8 mouse cellular contexts compared by ENCODE assay signal in the genomic region with DNA sequence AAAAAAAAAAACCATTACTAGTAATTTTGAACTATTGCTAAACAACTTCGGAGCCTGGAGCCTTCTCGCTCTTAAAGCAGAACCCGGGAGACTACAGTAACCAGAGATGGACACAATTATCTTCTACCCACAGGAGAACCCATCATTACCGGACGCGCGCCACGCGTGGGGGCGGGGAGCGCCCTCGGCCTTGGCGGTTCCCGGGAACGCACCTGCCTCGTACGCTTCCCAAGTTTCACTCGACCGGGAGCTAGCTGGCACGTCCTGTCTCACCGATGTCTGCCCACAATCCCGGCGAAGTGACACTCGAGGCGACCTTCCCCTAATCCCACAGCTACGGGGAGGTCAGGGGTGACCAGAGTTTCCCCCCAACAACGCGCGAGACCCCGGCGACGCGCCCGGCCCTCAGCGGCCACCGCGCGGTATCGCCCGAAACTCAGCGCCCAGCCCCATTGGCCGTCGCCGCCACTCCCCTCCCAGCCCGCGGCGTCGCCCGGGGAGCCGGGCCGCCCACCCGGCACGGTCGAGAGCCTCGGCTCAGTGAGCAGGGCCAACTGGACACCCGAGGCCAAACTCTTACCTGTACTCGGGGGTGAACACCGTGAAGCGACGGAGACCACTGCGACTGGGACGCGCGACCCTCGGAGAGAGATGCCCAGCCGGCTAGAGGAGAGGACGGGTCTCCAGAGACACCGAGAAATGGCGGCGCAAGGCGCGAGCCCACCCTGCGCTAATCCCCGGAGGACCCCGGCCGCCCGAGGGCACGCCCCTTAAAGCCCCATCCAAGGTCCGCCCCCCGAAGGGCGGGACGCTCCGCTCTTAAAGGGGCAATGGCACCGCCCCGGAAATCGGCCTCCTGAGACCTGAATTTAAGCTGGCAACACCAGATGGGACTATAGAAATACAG. TPM values are rescaled to one million over a fixed set of nuclear protein-coding genes. Genes with fewer than 3 reads are reported as not detected.
DNase-seq lines count a peak whose midpoint lies in the region; ATAC-seq and TF ChIP-seq lines count a peak whose summit lies in the region.

A gene (minus strand): TSS at position 796 of the 907 bp plus-strand sequence.

- 0 out of 2 replicates have a peak, but pooled peaks have one; percentile 4 for TF ChIP-seq POLR2A in cortical plate, adult 2 months (IDR thresholded peaks at IDR 0.05; ENCODE audit: extremely low read depth, insufficient read depth, low read length)

- no peak for TF ChIP-seq CTCF in cortical plate, adult 2 months (IDR thresholded peaks at IDR 0.05; ENCODE audit: extremely low read depth, insufficient read depth, low read length)
- TF ChIP-seq CTCF in left cerebral cortex, adult 2 months (IDR thresholded peaks at IDR 0.05) = no peak; the same call in 1 of the 2 replicates

- H3K27ac ChIP-seq in cortical plate, adult 2 months (ENCODE audit: insufficient read depth, low read length) = peak within 1 kb of the TSS; percentile 47; the same call in 1 of the 2 replicates
- peak within 1 kb of the TSS; percentile 40; the same call in 1 of the 2 replicates for H3K27ac ChIP-seq in left cerebral cortex, adult 2 months

- no peaks in the 10 kb centered on the region for H3K4me1 ChIP-seq in cortical plate, adult 2 months (ENCODE audit: control insufficient read depth, insufficient read depth, low read length)

- intact Hi-C loops in left cerebral cortex, adult 2 months (cut with DNase I) = no loop called here

- peak; percentile 78 for DNase-seq in adipocyte (ENCODE audit: low spot score)
- DNase-seq in gastrocnemius, postnatal 10 days = peak; percentile 79
- peak; percentile 72 for DNase-seq in hindlimb bud, embryonic 11.5 days (ENCODE audit: extremely low spot score, low read depth, low spot score)
- peak; percentile 60 to 64 for DNase-seq in left cerebral cortex, adult 2 months (ENCODE audit: extremely low spot score in 1 of 2, low spot score in 2 of 2)
- peak; percentile 61 to 63 for DNase-seq in right cerebral cortex, adult 2 months (ENCODE audit: low spot score in 2 of 2)
- DNase-seq in urinary bladder, postnatal 10 days (ENCODE audit: low spot score) = peak; percentile 43

- peak within 1 kb of the TSS; percentile 90 for H3K4me3 ChIP-seq in cortical plate, adult 2 months (ENCODE audit: insufficient read depth, low read length)
- H3K4me3 ChIP-seq in left cerebral cortex, adult 2 months = peak within 1 kb of the TSS; percentile 77

- ATAC-seq in megakaryocyte, adult 5-6 weeks (ENCODE audit: poor library complexity, severe bottlenecking) = peak; percentile 83

RNA-seq across cellular contexts. Expression of the gene that starts here (rescaled TPM):
- polyA plus RNA-seq in cortical plate, adult 2 months (2012; rRNA removed) = 5.2 and 5.4 TPM in 2 replicates
- total RNA-seq in gastrocnemius, postnatal 10 days (2021) = 1 to 10 TPM; 1.9 TPM
- 1 to 10 TPM; 5.8 to 6.8 TPM for total RNA-seq in left cerebral cortex, adult 2 months (2021)
- 0.40 TPM in 1 of 2 replicates, not detected in the other for total RNA-seq in megakaryocyte, adult 5-6 weeks (2015)
- total RNA-seq in megakaryocyte, adult 5-6 weeks (2017) = 0.04 TPM in 1 of 2 replicates, not detected in the other

Comparison
In these comparisons a context has a peak if more than half of its experiments do, and no peak if none do; other contexts are left out.
1. Peak in every context shown above with its lines: DNase-seq, ATAC-seq, H3K4me3 ChIP-seq and H3K27ac ChIP-seq.
2. Peak in ATAC-seq in megakaryocyte, adult 5-6 weeks; RNA of the gene not detected or under 1 TPM.